Mouse (Mus musculus) limb, embryonic 14.5 days (tissue): ENCODE results near the gene Ppp2r5e. TPM values are rescaled to one million over a fixed set of nuclear protein-coding genes. Genes with fewer than 3 reads are reported as not detected.

Source experiments
- ATAC-seq: fragments of 200-750 bp; cut with Nextera tagmentation; 2 replicates; pipeline ENCODE4 v1.8.0; 2017; ENCODE audit warnings: low read depth, moderate number of reproducible peaks, moderate TSS enrichment; ENCODE audit not compliant: low FRiP score
- DNase-seq: peaks from one replicate; pipeline ENCODE4 v3.0.0-alpha.2; 2015; ENCODE audit warnings: low spot score
- H3K27ac ChIP-seq: fragments of 300-500 bp; sonication (generic); replicated peaks from 2 replicates; pipeline ENCODE4 v1.5.1; 2014; ENCODE audit warnings: low read depth, mild to moderate bottlenecking, low read length, moderate library complexity, mixed read lengths
- H3K27me3 ChIP-seq: fragments of 300-500 bp; sonication (generic); 2 replicates; pipeline ENCODE4 v1.6.1; 2014; ENCODE audit warnings: low read length, mixed read lengths; ENCODE audit not compliant: control insufficient read depth, insufficient read depth
- H3K36me3 ChIP-seq: fragments of 300-500 bp; sonication (generic); 2 replicates; pipeline ENCODE4 v1.6.1; 2014; ENCODE audit warnings: mild to moderate bottlenecking, low read length, moderate library complexity, mixed read lengths; ENCODE audit not compliant: control insufficient read depth, insufficient read depth
- H3K4me1 ChIP-seq: fragments of 300-500 bp; sonication (generic); 2 replicates; pipeline ENCODE4 v1.6.1; 2014; ENCODE audit warnings: antibody characterized with exemption, low read length, mixed read lengths; ENCODE audit not compliant: control insufficient read depth, insufficient read depth
- H3K4me2 ChIP-seq: fragments of 300-500 bp; sonication (generic); replicated peaks from 2 replicates; pipeline ENCODE4 v1.6.1; 2014; ENCODE audit warnings: low read depth, mild to moderate bottlenecking, low read length, moderate library complexity; ENCODE audit not compliant: severe bottlenecking
- H3K4me3 ChIP-seq: fragments of 300-500 bp; sonication (generic); replicated peaks from 2 replicates; pipeline ENCODE4 v1.5.1; 2014; ENCODE audit warnings: low read length
- H3K9ac ChIP-seq: fragments of 300-500 bp; sonication (generic); 2 replicates; pipeline ENCODE4 v1.6.1; 2014; ENCODE audit warnings: mild to moderate bottlenecking, low read depth, low read length, moderate library complexity; ENCODE audit not compliant: severe bottlenecking
- H3K9me3 ChIP-seq: fragments of 300-500 bp; sonication (generic); 2 replicates; pipeline ENCODE4 v1.6.1; 2016; ENCODE audit warnings: low read length; ENCODE audit not compliant: control insufficient read depth
- POLR2A ChIP-seq: fragments of 200-500 bp; IDR thresholded peaks from 2 replicates; pipeline ENCODE4 v1.8.0; 2012; ENCODE audit warnings: inconsistent platforms, mild to moderate bottlenecking, moderate library complexity, borderline replicate concordance; ENCODE audit not compliant: insufficient read depth, insufficient read length; ENCODE audit errors: extremely low read depth
- WGBS: fragments of 180-500 bp; shearing (Covaris S2); extraction: QIAGEN DNeasy Blood & Tissue Kit; methylation state at CpG from one replicate; pipeline ENCODE4 v1.1.7; 2014; 5-methylcytosine and 5-hydroxymethylcytosine counted together
- polyA plus RNA-seq, 2 experiments: library from polyadenylated mRNA; depleted of rRNA in 1 of 2; stranded (reverse) in 1 of 2; unstranded in 1 of 2; fragments of >200 nt; fragmentation: Nextera tagmentation in 1 of 2; extraction: Ambion mirVana in 1 of 2; gene quantifications; 2 replicates each; pipeline versions ENCODE4 v1.2.1 to v1.2.3; 2012 to 2014

The Ppp2r5e gene
- polyA plus RNA-seq, 2 experiments = 17.6 to 27.3 TPM

- no peak for DNase-seq
- TF ChIP-seq POLR2A = no peak
- Histone ChIP-seq H3K4me3 (no peak overlapping the region), H3K27ac (no peak overlapping the region), H3K27me3 (no peaks in the 10 kb centered on the region), H3K4me1 (peaks cover 12% of the 10 kb centered on the region), H3K4me2 (no peak overlapping the region), H3K36me3 (peaks cover under 1% of the 10 kb centered on the region; the same call in 1 of the 2 replicates), H3K9me3 (no peaks in the 10 kb centered on the region), H3K9ac (no peak overlapping the region)
- 85% methylated on average over 3 of the region's 3 CpGs for WGBS
- ATAC-seq = no peak
Measured at GRCm38 (mm10) chr12:75472107-75472506, 123.9 kb downstream of the Ppp2r5e start.

DNA sequence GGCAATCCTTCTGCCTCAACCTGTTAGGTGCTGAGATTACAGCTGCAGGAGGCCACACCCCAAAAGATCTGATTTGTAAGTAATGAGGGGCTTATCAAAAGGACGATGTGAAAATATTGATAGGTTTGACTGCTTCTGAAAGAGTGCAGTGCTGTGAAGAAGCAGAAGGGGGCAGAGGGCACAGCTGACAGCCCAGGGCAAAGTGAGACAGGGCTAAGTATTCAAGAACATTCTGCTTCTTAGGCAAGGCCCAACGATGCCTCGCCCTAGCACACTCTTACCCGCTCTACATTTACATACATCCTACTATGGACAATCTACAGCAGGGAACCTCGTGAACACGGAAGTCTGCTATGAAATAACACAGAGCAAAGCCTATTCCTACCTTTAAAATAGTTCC lies 128.2 kb downstream of the Ppp2r5e start:
- Histone ChIP-seq H3K4me2 (no peak overlapping the region), H3K4me3 (no peak overlapping the region), H3K36me3 (peaks cover 18% of the 10 kb centered on the region), H3K27me3 (no peaks in the 10 kb centered on the region), H3K4me1 (peaks cover 12% of the 10 kb centered on the region), H3K9me3 (no peaks in the 10 kb centered on the region), H3K27ac (peak overlapping the region; percentile 85), H3K9ac (no peak overlapping the region)
- DNase-seq (no peak), ATAC-seq (no peak)
- TF ChIP-seq POLR2A = no peak
- WGBS = 81% methylated on average over 6 of the region's 6 CpGs

DNA sequence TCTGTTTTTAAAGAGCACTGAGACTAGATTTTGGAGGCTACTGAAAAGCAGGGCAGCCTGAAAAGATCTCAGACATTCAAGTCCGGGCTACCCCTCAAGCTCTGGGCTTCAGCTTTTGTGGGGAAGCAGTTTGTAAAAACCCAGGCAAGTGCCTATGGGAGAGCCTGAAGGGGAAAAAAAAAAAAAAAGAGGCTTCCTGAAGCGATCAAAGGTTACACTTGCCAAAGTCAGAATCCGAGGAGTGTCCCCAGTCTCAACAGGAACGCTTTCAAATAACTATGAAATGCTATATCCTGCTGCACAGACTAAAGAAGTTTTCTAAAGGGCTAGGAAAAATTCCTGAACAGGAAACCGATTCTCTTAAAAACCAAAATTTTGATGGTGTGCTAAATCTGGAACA lies 128.9 kb downstream of the Ppp2r5e start:
- Histone ChIP-seq H3K9ac (no peak overlapping the region), H3K27me3 (no peaks in the 10 kb centered on the region), H3K27ac (peak overlapping the region; percentile 85), H3K4me2 (0 out of 2 replicates have a peak overlapping the region, but pooled peaks have one; percentile 14), H3K4me3 (no peak overlapping the region), H3K4me1 (peaks cover 12% of the 10 kb centered on the region), H3K9me3 (no peaks in the 10 kb centered on the region), H3K36me3 (peaks cover 22% of the 10 kb centered on the region)
- ATAC-seq = peak; percentile 44
- peak; percentile 16 for DNase-seq
- TF ChIP-seq POLR2A = no peak
- 39% methylated on average over 5 of the region's 5 CpGs for WGBS

DNA sequence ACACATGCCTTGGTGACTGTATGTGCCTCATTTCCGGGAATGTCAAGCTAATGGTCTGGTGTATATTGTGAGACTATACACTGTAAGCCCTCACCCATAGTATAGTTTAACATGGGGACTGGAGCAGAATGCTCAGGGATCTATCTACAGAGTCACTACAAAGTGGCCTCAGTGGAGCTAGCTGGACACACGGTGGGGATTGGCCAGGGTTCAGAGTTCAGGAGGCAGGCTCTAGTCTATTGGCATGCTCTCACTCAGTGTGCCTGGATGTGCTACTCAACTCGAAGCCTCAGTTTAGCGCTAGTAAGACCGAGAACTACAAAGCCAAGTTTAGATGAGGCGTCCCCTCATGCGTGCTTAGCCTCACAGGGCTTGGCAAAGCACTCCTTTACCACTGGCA lies 129.8 kb downstream of the Ppp2r5e start:
- no peak for DNase-seq
- H3K27ac ChIP-seq = no peak overlapping the region
- H3K9me3 ChIP-seq = no peaks in the 10 kb centered on the region
- H3K4me3 ChIP-seq = no peak overlapping the region
- H3K27me3 ChIP-seq = no peaks in the 10 kb centered on the region
- 86% methylated on average over 7 of the region's 7 CpGs for WGBS
- peaks cover 29% of the 10 kb centered on the region for H3K36me3 ChIP-seq
- no peak overlapping the region for H3K9ac ChIP-seq
- no peak overlapping the region for H3K4me2 ChIP-seq
- no peak for TF ChIP-seq POLR2A
- peaks cover 12% of the 10 kb centered on the region for H3K4me1 ChIP-seq
- no peak for ATAC-seq

- Histone ChIP-seq H3K4me1 (peaks cover 12% of the 10 kb centered on the region), H3K27ac (no peak overlapping the region), H3K27me3 (no peaks in the 10 kb centered on the region), H3K9ac (no peak overlapping the region), H3K4me3 (no peak overlapping the region), H3K36me3 (peaks cover 40% of the 10 kb centered on the region), H3K9me3 (no peaks in the 10 kb centered on the region), H3K4me2 (no peak overlapping the region)
- DNase-seq (peak; percentile 39), ATAC-seq (no peak)
- 67% methylated on average over 9 of the region's 9 CpGs for WGBS
- TF ChIP-seq POLR2A = no peak
Measured at GRCm38 (mm10) chr12:75464016-75464769, 131.9 kb downstream of the Ppp2r5e start.
